Mouse (Mus musculus) liver, embryonic 14.5 days (tissue): ENCODE measurements at regions not wholly inside any gene's neighbourhood (a gene's known extent, or its start where the extent isn't known, plus 50 kb on each side); places are given as distances from the start of the nearest gene placed in this dataset.
A peak's percentile ranks its signal among the peaks of the same experiment; 100 is the strongest.
"Not testable (repeated sequence)": the region's sequence is repeated elsewhere in the genome, so short reads cannot be mapped to it uniquely, and the experiment has no call there.

Experiments used
- ATAC-seq: fragments of 200-750 bp; cut with Nextera tagmentation; 2 replicates; pipeline ENCODE4 v1.8.0; 2017; ENCODE audit warnings: moderate number of reproducible peaks, mild to moderate bottlenecking, moderate library complexity; ENCODE audit not compliant: insufficient read depth
- DNase-seq, 3 experiments: peaks; one replicate each; pipeline ENCODE4 v3.0.0-alpha.2; 2012 to 2013; ENCODE audit warnings: low read depth in 3 of 3, low spot score in 3 of 3
- H3K27ac ChIP-seq: fragments of 300-500 bp; sonication (generic); 2 replicates; pipeline ENCODE4 v1.5.1; 2014; ENCODE audit warnings: moderate library complexity, mild to moderate bottlenecking, control low read depth, inconsistent platforms
- H3K27me3 ChIP-seq: fragments of 300-500 bp; sonication (generic); 2 replicates; pipeline ENCODE4 v1.6.1; 2014; ENCODE audit warnings: mild to moderate bottlenecking, low read length, moderate library complexity; ENCODE audit not compliant: control insufficient read depth, insufficient read depth
- H3K36me3 ChIP-seq: fragments of 300-500 bp; sonication (generic); replicated peaks from 2 replicates; pipeline ENCODE4 v1.6.1; 2014; ENCODE audit warnings: low read depth; ENCODE audit not compliant: control insufficient read depth, insufficient read depth
- H3K4me1 ChIP-seq, 2 experiments: fragments of 200-500 bp in 1 of 2; fragments of 300-500 bp in 1 of 2; sonication (generic) in 1 of 2; replicated peaks; 2 replicates each; pipeline ENCODE4 v1.6.1; 2012 to 2014; ENCODE audit warnings: antibody characterized with exemption in 1 of 2, inconsistent platforms in 1 of 2, low read length in 1 of 2; ENCODE audit not compliant: control insufficient read depth in 2 of 2, insufficient read depth in 2 of 2
- H3K4me2 ChIP-seq: fragments of 300-500 bp; sonication (generic); 2 replicates; pipeline ENCODE4 v1.6.1; 2014; ENCODE audit warnings: low read depth, mild to moderate bottlenecking, control low read depth, moderate library complexity
- H3K4me3 ChIP-seq, 2 experiments: fragments of 200-500 bp in 1 of 2; fragments of 300-500 bp in 1 of 2; sonication (generic) in 1 of 2; 2 replicates each; pipeline ENCODE4 v1.5.1; 2012 to 2014; ENCODE audit warnings: low read depth in 2 of 2, low read length in 2 of 2, mild to moderate bottlenecking in 2 of 2, control low read depth in 1 of 2, inconsistent platforms in 1 of 2, moderate library complexity in 1 of 2; ENCODE audit not compliant: insufficient read depth in 1 of 2
- H3K9ac ChIP-seq: fragments of 300-500 bp; sonication (generic); replicated peaks from 2 replicates; pipeline ENCODE4 v1.6.1; 2014; ENCODE audit warnings: mild to moderate bottlenecking, control low read depth, moderate library complexity
- H3K9me3 ChIP-seq: fragments of 300-500 bp; sonication (generic); 2 replicates; pipeline ENCODE4 v1.6.1; 2016; ENCODE audit warnings: low read length, mixed read lengths; ENCODE audit not compliant: control insufficient read depth
- CTCF ChIP-seq: IDR thresholded peaks from 2 replicates; pipeline ENCODE4 v1.5.1; 2016; ENCODE audit warnings: antibody characterized with exemption, low read depth, control low read depth
- EP300 ChIP-seq: IDR thresholded peaks from 2 replicates; pipeline ENCODE4 v1.6.1; 2016; ENCODE audit warnings: antibody characterized with exemption, low read depth
- WGBS: fragments of 180-500 bp; shearing (Covaris S2); extraction: QIAGEN DNeasy Blood & Tissue Kit; methylation state at CpG from one replicate; pipeline ENCODE4 v1.1.7; 2014; ENCODE audit not compliant: insufficient replicate concordance; 5-methylcytosine and 5-hydroxymethylcytosine counted together

- H3K4me2 ChIP-seq, H3K9ac ChIP-seq, H3K36me3 ChIP-seq, H3K4me3 ChIP-seq, DNase-seq, H3K4me1 ChIP-seq, H3K9me3 ChIP-seq, ATAC-seq, H3K27me3 ChIP-seq, H3K27ac ChIP-seq: not testable (repeated sequence)
- 16% methylated on average over 4 of the region's 4 CpGs for WGBS
- TF ChIP-seq CTCF, result peak; percentile 49
Measured at GRCm38 (mm10) chr13:3128150-3128549, 409.7 kb upstream of the Gdi2 start.

GRCm38 (mm10) chr13:3137281-3137680 is 400.6 kb upstream of the Gdi2 start:
- not testable (repeated sequence) for DNase-seq, ATAC-seq
- 41% methylated on average over 2 of the region's 2 CpGs for WGBS

DNA sequence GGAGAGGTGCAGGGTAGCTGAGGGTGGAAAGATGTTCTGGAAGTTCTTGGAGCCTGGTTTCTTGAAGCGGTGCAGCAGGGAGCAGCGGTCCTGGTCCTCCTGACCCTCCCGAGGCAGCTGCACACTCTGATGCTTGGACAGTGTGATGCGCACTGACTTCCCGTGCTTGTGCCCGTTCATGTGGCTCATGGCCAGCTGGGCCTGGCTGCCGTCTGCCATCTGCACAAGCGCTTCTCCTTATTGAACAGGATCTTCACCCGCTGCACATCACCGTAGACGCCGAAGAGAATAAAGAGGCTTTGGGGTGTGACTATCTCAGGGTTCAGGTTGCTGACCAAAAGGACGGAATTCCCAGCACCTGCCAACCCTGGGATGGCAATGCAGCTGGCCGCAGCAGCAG is 399.2 kb upstream of the Gdi2 start:
- ATAC-seq (no peak), DNase-seq (no peak)
- WGBS, result 77% methylated on average over 14 of the region's 14 CpGs
- TF ChIP-seq EP300 (no peak), CTCF (no peak)
- H3K9me3 ChIP-seq, result no peaks in the 10 kb centered on the region
- no peaks in the 10 kb centered on the region for H3K4me1 ChIP-seq
- H3K27ac ChIP-seq, result no peak overlapping the region
- H3K36me3 ChIP-seq, result no peaks in the 10 kb centered on the region
- no peak overlapping the region for H3K4me3 ChIP-seq
- H3K9ac ChIP-seq, result no peak overlapping the region
- H3K27me3 ChIP-seq, result no peaks in the 10 kb centered on the region
- H3K4me2 ChIP-seq, result no peak overlapping the region

More at GRCm38 (mm10) chr13:3137281-3137680, 400.6 kb upstream of the Gdi2 start:
- H3K27ac ChIP-seq, H3K27me3 ChIP-seq, H3K4me2 ChIP-seq, H3K4me3 ChIP-seq, H3K9me3 ChIP-seq, H3K9ac ChIP-seq, H3K4me1 ChIP-seq, H3K36me3 ChIP-seq: not testable (repeated sequence)

DNA sequence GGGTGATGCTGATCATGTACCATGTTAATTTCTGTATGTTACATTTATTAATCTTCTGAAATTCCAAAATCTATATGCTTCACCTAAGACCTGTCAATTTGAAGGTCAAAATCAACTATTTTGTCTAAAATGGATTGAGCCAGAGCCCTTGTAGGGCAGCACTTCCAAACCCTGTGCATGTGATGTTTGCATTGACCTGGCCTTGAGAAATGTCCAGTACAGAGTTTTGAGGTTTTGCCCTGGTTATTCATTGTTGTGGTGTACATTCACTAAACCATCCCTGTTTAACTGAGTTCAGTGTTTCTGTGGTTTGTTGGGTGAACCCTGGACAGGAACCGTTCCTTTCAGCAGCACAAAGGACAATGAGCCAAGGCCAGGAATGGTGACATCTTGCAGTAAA is 392.4 kb upstream of the Gdi2 start:
- H3K9ac ChIP-seq, H3K9me3 ChIP-seq, H3K27ac ChIP-seq, H3K36me3 ChIP-seq, H3K4me2 ChIP-seq, H3K27me3 ChIP-seq, ATAC-seq, DNase-seq, H3K4me3 ChIP-seq, H3K4me1 ChIP-seq: not testable (repeated sequence)
- WGBS, result 27% methylated on average over 1 of the region's 1 CpGs
